Mouse (Mus musculus) midbrain, embryonic 11.5 days (tissue): ENCODE measurements around the gene Srm. TPM values are rescaled to one million over a fixed set of nuclear protein-coding genes. Genes with fewer than 3 reads are reported as not detected.

Experiments used
- ATAC-seq: fragments of 200-750 bp; cut with Nextera tagmentation; 2 replicates; pipeline ENCODE4 v1.8.0; 2017; ENCODE audit warnings: moderate TSS enrichment, moderate library complexity; ENCODE audit not compliant: low FRiP score
- DNase-seq: peaks from one replicate; pipeline ENCODE4 v3.0.0; 2015; ENCODE audit warnings: low spot score; ENCODE audit errors: missing footprints
- H3K27ac ChIP-seq: fragments of 300-500 bp; sonication (generic); 2 replicates; pipeline ENCODE4 v1.5.1; 2014; ENCODE audit warnings: low read depth, low read length
- H3K27me3 ChIP-seq: fragments of 300-500 bp; sonication (generic); 2 replicates; pipeline ENCODE4 v1.6.1; 2014; ENCODE audit warnings: mild to moderate bottlenecking, low read length, moderate library complexity, mixed read lengths; ENCODE audit not compliant: control insufficient read depth, insufficient read depth
- H3K36me3 ChIP-seq: fragments of 300-500 bp; sonication (generic); 2 replicates; pipeline ENCODE4 v1.6.1; 2014; ENCODE audit warnings: mild to moderate bottlenecking, low read length, moderate library complexity, mixed read lengths; ENCODE audit not compliant: control insufficient read depth, insufficient read depth
- H3K4me1 ChIP-seq: fragments of 300-500 bp; sonication (generic); 2 replicates; pipeline ENCODE4 v1.6.1; 2014; ENCODE audit warnings: low read length; ENCODE audit not compliant: control insufficient read depth, insufficient read depth
- H3K4me2 ChIP-seq: fragments of 300-500 bp; sonication (generic); 2 replicates; pipeline ENCODE4 v1.6.1; 2014; ENCODE audit warnings: mild to moderate bottlenecking, moderate library complexity
- H3K4me3 ChIP-seq: fragments of 300-500 bp; sonication (generic); 2 replicates; pipeline ENCODE4 v1.5.1; 2014; ENCODE audit warnings: low read depth, low read length
- H3K9ac ChIP-seq: fragments of 300-500 bp; sonication (generic); 2 replicates; pipeline ENCODE4 v1.6.1; 2014; ENCODE audit warnings: low read length
- H3K9me3 ChIP-seq: fragments of 300-500 bp; sonication (generic); 2 replicates; pipeline ENCODE4 v1.6.1; 2016; ENCODE audit warnings: low read length; ENCODE audit not compliant: control insufficient read depth
- WGBS: fragments of 180-500 bp; shearing (Covaris S2); extraction: QIAGEN DNeasy Blood & Tissue Kit; methylation state at CpG from one replicate; pipeline ENCODE4 v1.1.7; 2014; 5-methylcytosine and 5-hydroxymethylcytosine counted together
- polyA plus RNA-seq: library from polyadenylated mRNA; unstranded; fragments of >200 nt; fragmentation: Nextera tagmentation; extraction: Ambion mirVana; gene quantifications from 2 replicates; pipeline ENCODE4 v1.2.1, GENCODE M21; 2014

Srm gene
- polyA plus RNA-seq, 1 experiment from 2014 or later = 163 TPM

GRCm38 (mm10) chr4:148607758-148608157 is 16.5 kb downstream of the Srm start:
- Histone ChIP-seq H3K4me2 (no peak overlapping the region), H3K4me1 (no peaks in the 10 kb centered on the region), H3K9ac (no peak overlapping the region), H3K27ac (no peak overlapping the region), H3K27me3 (no peaks in the 10 kb centered on the region), H3K36me3 (no peaks in the 10 kb centered on the region), H3K4me3 (no peak overlapping the region), H3K9me3 (no peaks in the 10 kb centered on the region)
- ATAC-seq = no peak
- 28% methylated on average over 5 of the region's 5 CpGs for WGBS
- DNase-seq = no peak

DNA sequence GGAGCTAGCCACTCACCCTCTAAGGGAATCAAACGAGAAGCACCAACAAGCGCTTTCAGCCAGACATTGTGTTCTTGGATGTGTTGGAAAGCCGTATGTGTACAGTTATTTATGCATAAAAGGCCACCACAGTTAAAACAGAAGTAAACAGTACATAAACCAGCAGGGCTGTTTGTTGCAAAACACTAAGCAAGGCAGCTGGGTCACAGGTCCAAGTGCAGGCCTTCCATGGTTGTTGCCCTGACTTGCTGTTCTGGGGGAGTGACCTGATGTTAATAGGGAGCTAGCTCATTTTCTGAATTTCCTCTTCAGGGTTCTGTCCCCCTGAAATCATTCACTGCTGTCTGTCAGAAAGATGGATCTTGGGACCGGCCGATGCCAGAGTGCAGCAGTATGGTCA is 18.5 kb downstream of the Srm start:
- 93% methylated on average over 5 of the region's 5 CpGs for WGBS
- Histone ChIP-seq H3K27me3 (no peaks in the 10 kb centered on the region), H3K9ac (no peak overlapping the region), H3K27ac (no peak overlapping the region), H3K4me2 (no peak overlapping the region), H3K4me3 (no peak overlapping the region), H3K4me1 (no peaks in the 10 kb centered on the region), H3K9me3 (no peaks in the 10 kb centered on the region), H3K36me3 (peaks cover 6% of the 10 kb centered on the region; the same call in 1 of the 2 replicates)
- no peak for DNase-seq
- ATAC-seq = no peak

- Histone ChIP-seq H3K4me1 (no peaks in the 10 kb centered on the region), H3K4me3 (no peak overlapping the region), H3K4me2 (no peak overlapping the region), H3K27ac (no peak overlapping the region), H3K9me3 (no peaks in the 10 kb centered on the region), H3K27me3 (no peaks in the 10 kb centered on the region), H3K36me3 (peaks cover 6% of the 10 kb centered on the region; the same call in 1 of the 2 replicates), H3K9ac (no peak overlapping the region)
- ATAC-seq (no peak), DNase-seq (no peak)
- 78% methylated on average over 5 of the region's 5 CpGs for WGBS
These were observed 19.5 kb downstream of the Srm start for GRCm38 (mm10) chr4:148610631-148611364.

DNA sequence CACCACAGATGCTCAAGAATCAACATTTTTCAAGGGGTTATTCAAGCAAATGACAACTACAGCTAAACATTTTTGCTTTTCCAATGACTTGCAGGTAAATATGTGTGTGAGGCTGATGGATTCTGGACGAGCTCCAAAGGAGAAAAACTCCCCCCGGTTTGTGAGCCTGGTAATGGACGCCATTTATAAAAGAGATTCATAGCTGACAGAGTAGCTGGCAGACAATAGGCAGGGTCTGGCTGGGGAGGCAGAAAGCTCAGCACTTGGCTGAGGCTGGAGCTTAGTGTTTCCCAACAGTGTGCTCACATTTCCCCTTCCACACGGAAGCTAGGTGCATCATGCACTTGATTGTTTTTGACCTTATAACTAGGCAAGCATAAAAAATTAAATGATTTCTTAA is 21.3 kb downstream of the Srm start:
- WGBS = 82% methylated on average over 4 of the region's 4 CpGs
- H3K27ac ChIP-seq = no peak overlapping the region
- H3K9ac ChIP-seq = no peak overlapping the region
- no peaks in the 10 kb centered on the region for H3K4me1 ChIP-seq
- ATAC-seq = no peak
- H3K27me3 ChIP-seq = no peaks in the 10 kb centered on the region
- H3K4me2 ChIP-seq = no peak overlapping the region
- peaks cover 6% of the 10 kb centered on the region; the same call in 1 of the 2 replicates for H3K36me3 ChIP-seq
- DNase-seq = no peak
- H3K4me3 ChIP-seq = no peak overlapping the region
- H3K9me3 ChIP-seq = no peaks in the 10 kb centered on the region

DNA sequence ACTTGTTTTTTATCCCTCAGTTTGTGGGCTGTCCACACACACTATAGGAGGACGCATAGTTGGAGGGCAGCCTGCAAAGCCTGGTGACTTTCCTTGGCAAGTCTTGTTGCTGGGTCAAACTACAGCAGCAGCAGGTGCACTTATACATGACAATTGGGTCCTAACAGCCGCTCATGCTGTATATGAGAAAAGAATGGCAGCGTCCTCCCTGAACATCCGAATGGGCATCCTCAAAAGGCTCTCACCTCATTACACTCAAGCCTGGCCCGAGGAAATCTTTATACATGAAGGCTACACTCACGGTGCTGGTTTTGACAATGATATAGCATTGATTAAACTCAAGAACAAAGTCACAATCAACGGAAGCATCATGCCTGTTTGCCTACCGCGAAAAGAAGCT is 22.4 kb downstream of the Srm start:
- no peak overlapping the region for H3K9ac ChIP-seq
- H3K36me3 ChIP-seq = peaks cover 13% of the 10 kb centered on the region; the same call in 1 of the 2 replicates
- no peak overlapping the region for H3K4me3 ChIP-seq
- no peak overlapping the region for H3K4me2 ChIP-seq
- DNase-seq = no peak
- no peak overlapping the region for H3K27ac ChIP-seq
- WGBS = 80% methylated on average over 9 of the region's 9 CpGs
- no peaks in the 10 kb centered on the region for H3K4me1 ChIP-seq
- H3K9me3 ChIP-seq = no peaks in the 10 kb centered on the region
- ATAC-seq = no peak
- no peaks in the 10 kb centered on the region for H3K27me3 ChIP-seq

DNA sequence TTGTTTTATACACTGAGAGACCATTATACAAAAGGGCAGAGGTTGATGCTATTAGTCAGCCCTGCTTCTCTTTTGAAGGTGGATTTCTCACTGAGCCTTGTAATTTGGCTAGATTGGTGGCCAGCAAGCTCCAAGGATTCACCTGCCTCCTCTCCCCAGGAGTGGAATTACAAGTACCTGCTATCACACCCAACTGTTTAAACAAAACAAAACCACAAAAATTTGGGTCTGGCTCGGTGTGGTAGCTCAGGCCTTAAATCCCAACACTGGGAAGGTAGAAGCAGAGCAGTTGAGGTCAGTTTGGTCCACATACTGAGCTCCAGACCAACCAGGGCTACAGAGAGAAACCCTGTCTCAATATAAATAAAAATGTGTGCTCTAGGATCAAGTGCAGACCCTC is 28.5 kb downstream of the Srm start:
- 87% methylated on average over 1 of the region's 1 CpGs for WGBS
- no peaks in the 10 kb centered on the region for H3K9me3 ChIP-seq
- ATAC-seq (no peak), DNase-seq (no peak)
- no peaks in the 10 kb centered on the region for H3K27me3 ChIP-seq
- H3K4me1 ChIP-seq = 0 out of 2 replicates have a peak, but pooled peaks cover under 1% of the 10 kb centered on the region
- H3K4me2 ChIP-seq = no peak overlapping the region
- H3K27ac ChIP-seq = no peak overlapping the region
- peaks cover 46% of the 10 kb centered on the region for H3K36me3 ChIP-seq
- H3K9ac ChIP-seq = no peak overlapping the region
- H3K4me3 ChIP-seq = no peak overlapping the region

- ATAC-seq (no peak), DNase-seq (no peak)
- no peak overlapping the region for H3K4me3 ChIP-seq
- 98% methylated on average over 1 of the region's 1 CpGs for WGBS
- H3K4me2 ChIP-seq = no peak overlapping the region
- 0 out of 2 replicates have a peak, but pooled peaks cover 5% of the 10 kb centered on the region for H3K4me1 ChIP-seq
- H3K27ac ChIP-seq = no peak overlapping the region
- no peaks in the 10 kb centered on the region for H3K27me3 ChIP-seq
- H3K36me3 ChIP-seq = peaks cover 49% of the 10 kb centered on the region
- no peaks in the 10 kb centered on the region for H3K9me3 ChIP-seq
- no peak overlapping the region for H3K9ac ChIP-seq
These were observed 29.4 kb downstream of the Srm start for GRCm38 (mm10) chr4:148620718-148621117.

GRCm38 (mm10) chr4:148622485-148622884 is 31.2 kb downstream of the Srm start:
- Histone ChIP-seq H3K27ac (no peak overlapping the region), H3K9me3 (no peaks in the 10 kb centered on the region), H3K27me3 (no peaks in the 10 kb centered on the region), H3K9ac (no peak overlapping the region), H3K4me1 (0 out of 2 replicates have a peak, but pooled peaks cover 5% of the 10 kb centered on the region), H3K36me3 (peaks cover 49% of the 10 kb centered on the region), H3K4me2 (no peak overlapping the region), H3K4me3 (no peak overlapping the region)
- ATAC-seq = no peak
- no peak for DNase-seq
- WGBS = 98% methylated on average over 4 of the region's 4 CpGs

DNA sequence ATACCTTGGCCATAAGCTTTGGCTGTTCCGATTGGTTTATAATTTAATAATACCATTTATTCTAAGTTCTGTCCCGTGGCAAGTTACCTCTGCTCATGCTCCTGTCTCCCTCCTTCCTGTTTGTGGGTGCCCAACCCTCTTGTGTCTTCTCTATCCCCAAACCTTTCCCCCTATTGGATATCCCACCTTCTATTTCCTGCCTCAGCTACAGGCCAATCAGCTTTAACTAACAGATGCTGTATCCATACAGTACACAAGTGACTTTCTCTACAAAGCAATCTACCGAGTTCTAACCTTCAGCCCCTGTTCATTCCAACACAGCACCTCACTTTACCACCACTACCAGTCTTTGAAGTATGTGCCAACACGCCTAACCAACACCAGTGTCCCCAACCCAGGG is 32.3 kb downstream of the Srm start:
- ATAC-seq (no peak), DNase-seq (no peak)
- Histone ChIP-seq H3K36me3 (peaks cover 43% of the 10 kb centered on the region), H3K9ac (no peak overlapping the region), H3K4me1 (0 out of 2 replicates have a peak, but pooled peaks cover 5% of the 10 kb centered on the region), H3K27ac (no peak overlapping the region), H3K9me3 (no peaks in the 10 kb centered on the region), H3K27me3 (no peaks in the 10 kb centered on the region), H3K4me3 (no peak overlapping the region), H3K4me2 (no peak overlapping the region)
- WGBS = 90% methylated on average over 4 of the region's 4 CpGs
